Comparison of ENCODE assay signal across 27 mouse cellular contexts in the genomic region with DNA sequence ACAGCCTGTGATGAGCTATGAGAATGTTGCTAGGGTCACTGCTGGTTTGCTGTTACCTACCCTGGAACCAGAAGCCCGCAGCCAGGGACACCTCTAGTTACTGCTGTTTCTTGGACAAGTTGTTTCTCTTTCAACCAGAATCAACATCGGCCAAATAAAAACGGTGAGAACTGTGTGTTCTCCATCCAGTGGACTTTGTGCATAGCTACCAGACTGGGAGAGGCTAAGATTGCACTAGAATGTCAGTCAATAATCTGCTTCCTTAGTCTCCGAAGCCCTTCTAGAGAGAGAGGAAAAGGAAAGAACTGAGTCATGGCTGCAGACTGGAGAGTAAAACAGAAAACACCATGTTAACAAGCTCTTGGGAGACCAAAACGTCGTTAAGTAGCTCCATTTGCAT.
A peak's percentile ranks its signal among the peaks of the same experiment; 100 is the strongest.
DNase-seq lines count a peak whose midpoint lies in the region; ATAC-seq and TF ChIP-seq lines count a peak whose summit lies in the region.
"Had no signal": no experiment of that assay in that cellular context is flagged by ENCODE, and none has a peak within 500 bp of the region (broad histone marks: within the 10 kb centered on the region; RNA-seq: fewer than 3 reads in every experiment).

No protein-coding gene starts in this region.

- H3K27me3 ChIP-seq in liver, adult 2 months (ENCODE audit: control insufficient read depth, insufficient read depth, low read length), result no peaks in the 10 kb centered on the region
- H3K27me3 ChIP-seq in liver, postnatal 0 days (ENCODE audit: insufficient read depth, low read length), result no peaks in the 10 kb centered on the region
- no peaks in the 10 kb centered on the region for H3K27me3 ChIP-seq in intestine, embryonic 15.5 days (replicated peaks)
- no peaks in the 10 kb centered on the region for H3K27me3 ChIP-seq in intestine, postnatal 0 days (replicated peaks; ENCODE audit: control insufficient read depth, insufficient read depth, low read length)
- no peaks in the 10 kb centered on the region for H3K27me3 ChIP-seq in stomach, postnatal 0 days (ENCODE audit: control insufficient read depth, insufficient read depth, low read length)
- H3K27me3 ChIP-seq: CH12.LX; forebrain, embryonic 13.5 days; heart, embryonic 12.5 days; heart, embryonic 15.5 days; hindbrain, embryonic 15.5 days; Patski had no signal

- no peak overlapping the region for H3K4me3 ChIP-seq in liver, adult 2 months (ENCODE audit: insufficient read depth, low read depth, low read length)
- no peak overlapping the region for H3K4me3 ChIP-seq in liver, postnatal 0 days (ENCODE audit: low read depth, low read length)
- no peak overlapping the region for H3K4me3 ChIP-seq in intestine, embryonic 15.5 days (replicated peaks)
- no peak overlapping the region for H3K4me3 ChIP-seq in intestine, postnatal 0 days (ENCODE audit: low read depth, low read length)
- H3K4me3 ChIP-seq in stomach, postnatal 0 days (ENCODE audit: low read depth, low read length), result no peak overlapping the region
- H3K4me3 ChIP-seq: forebrain, embryonic 10.5 days; forebrain, embryonic 13.5 days; gastrocnemius, adult 2 months; heart, embryonic 12.5 days; heart, embryonic 15.5 days; hindbrain, embryonic 15.5 days had no signal

- DNase-seq in liver, adult 2 months (ENCODE audit: extremely low read depth, low read depth, low spot score), result peak; percentile 89
- no peak for DNase-seq in liver, postnatal 0 days
- no peak for DNase-seq in stomach, postnatal 0 days (ENCODE audit: low spot score)
- DNase-seq in frontal cortex, postnatal 10 days (ENCODE audit: low spot score in 2 of 2), result no peak
- DNase-seq in ovary, postnatal 14 days (ENCODE audit: low spot score), result no peak
- DNase-seq: adrenal gland, postnatal 10 days; adrenal gland, postnatal 36 days; B cell, adult 2 months; cerebellum, adult 18-20 months; cerebellum, adult 9-10 months; cerebellum, postnatal 14 days; gastrocnemius, adult 2 months; gastrocnemius, postnatal 14 days; heart, adult 18-20 months; heart, postnatal 10 days; heart, postnatal 36 days had no signal

- 48% methylated on average over 6 of the region's 6 CpGs for WGBS in liver, adult 2 months
- WGBS in liver, postnatal 0 days (ENCODE audit: insufficient replicate concordance), result 57% methylated on average over 6 of the region's 6 CpGs
- WGBS in intestine, embryonic 15.5 days, result 84% methylated on average over 6 of the region's 6 CpGs
- WGBS in intestine, postnatal 0 days, result 56% methylated on average over 6 of the region's 6 CpGs
- 84% methylated on average over 6 of the region's 6 CpGs for WGBS in stomach, postnatal 0 days

- peak overlapping the region; percentile 90 for H3K27ac ChIP-seq in liver, adult 2 months (replicated peaks; ENCODE audit: insufficient read depth, low read depth, low read length)
- no peak overlapping the region for H3K27ac ChIP-seq in liver, postnatal 0 days (ENCODE audit: low read depth)
- no peak overlapping the region for H3K27ac ChIP-seq in intestine, embryonic 15.5 days
- H3K27ac ChIP-seq in intestine, postnatal 0 days (ENCODE audit: low read depth, low read length), result peak overlapping the region; percentile 74
- no peak overlapping the region for H3K27ac ChIP-seq in stomach, postnatal 0 days (replicated peaks)
- H3K27ac ChIP-seq: forebrain, embryonic 10.5 days; forebrain, embryonic 13.5 days; gastrocnemius, adult 2 months; heart, embryonic 15.5 days; hindbrain, embryonic 15.5 days had no signal

- no peak for TF ChIP-seq POLR2A in liver, adult 2 months (IDR thresholded peaks at IDR 0.05; ENCODE audit: extremely low read depth, insufficient read depth, low read length)

- TF ChIP-seq EP300 in liver, postnatal 0 days (IDR thresholded peaks at IDR 0.05; ENCODE audit: low read depth), result no peak
- TF ChIP-seq EP300 in stomach, postnatal 0 days (optimal IDR thresholded peaks at IDR 0.05), result no peak

- H3K36me3 ChIP-seq in liver, adult 2 months (ENCODE audit: control insufficient read depth, insufficient read depth, low read length), result no peaks in the 10 kb centered on the region
- no peaks in the 10 kb centered on the region for H3K36me3 ChIP-seq in liver, postnatal 0 days (replicated peaks; ENCODE audit: insufficient read depth, low read length)
- no peaks in the 10 kb centered on the region for H3K36me3 ChIP-seq in intestine, embryonic 15.5 days
- no peaks in the 10 kb centered on the region for H3K36me3 ChIP-seq in intestine, postnatal 0 days (ENCODE audit: control insufficient read depth, insufficient read depth)
- H3K36me3 ChIP-seq in stomach, postnatal 0 days (ENCODE audit: control insufficient read depth, insufficient read depth, low read length), result no peaks in the 10 kb centered on the region
- H3K36me3 ChIP-seq: forebrain, embryonic 10.5 days; G1E; heart, embryonic 12.5 days; heart, embryonic 15.5 days; hindbrain, embryonic 15.5 days had no signal

- TF ChIP-seq CTCF in liver, adult 2 months (IDR thresholded peaks at IDR 0.05; ENCODE audit: low read depth, low read length), result no peak
- TF ChIP-seq CTCF in liver, postnatal 0 days (IDR thresholded peaks at IDR 0.05; ENCODE audit: low read depth), result no peak
- TF ChIP-seq CTCF in intestine, postnatal 0 days (IDR thresholded peaks at IDR 0.05; ENCODE audit: low read depth), result no peak
- TF ChIP-seq CTCF in stomach, postnatal 0 days (IDR thresholded peaks at IDR 0.05; ENCODE audit: low read depth), result no peak

- no peaks in the 10 kb centered on the region for H3K9me3 ChIP-seq in liver, postnatal 0 days (ENCODE audit: low read length)
- no peaks in the 10 kb centered on the region for H3K9me3 ChIP-seq in intestine, embryonic 15.5 days
- H3K9me3 ChIP-seq in intestine, postnatal 0 days (ENCODE audit: control insufficient read depth), result no peaks in the 10 kb centered on the region
- H3K9me3 ChIP-seq in stomach, postnatal 0 days (ENCODE audit: control insufficient read depth, low read length), result no peaks in the 10 kb centered on the region
- H3K9me3 ChIP-seq: forebrain, embryonic 10.5 days; forebrain, embryonic 13.5 days; heart, embryonic 12.5 days; heart, embryonic 15.5 days; hindbrain, embryonic 15.5 days had no signal

- H3K79me2 ChIP-seq in liver, adult 2 months (ENCODE audit: control insufficient read depth, insufficient read depth, low read length), result no peaks in the 10 kb centered on the region

- 0 out of 2 replicates have a peak overlapping the region, but pooled peaks have one; percentile 44 for H3K9ac ChIP-seq in liver, adult 2 months (ENCODE audit: low read depth, low read length)
- no peak overlapping the region for H3K9ac ChIP-seq in liver, postnatal 0 days (replicated peaks)
- H3K9ac ChIP-seq in intestine, embryonic 15.5 days, result no peak overlapping the region
- no peak overlapping the region for H3K9ac ChIP-seq in intestine, postnatal 0 days (ENCODE audit: low read depth, low read length)
- H3K9ac ChIP-seq in stomach, postnatal 0 days (ENCODE audit: low read length), result no peak overlapping the region
- H3K9ac ChIP-seq: forebrain, embryonic 13.5 days; heart, embryonic 12.5 days; heart, embryonic 15.5 days; hindbrain, embryonic 15.5 days had no signal

- H3K4me2 ChIP-seq in liver, postnatal 0 days (ENCODE audit: low read depth, low read length), result no peak overlapping the region
- no peak overlapping the region for H3K4me2 ChIP-seq in intestine, embryonic 15.5 days (replicated peaks)
- no peak overlapping the region; the same call in 1 of the 2 replicates for H3K4me2 ChIP-seq in intestine, postnatal 0 days (replicated peaks; ENCODE audit: low read depth)
- H3K4me2 ChIP-seq in stomach, postnatal 0 days (replicated peaks; ENCODE audit: low read depth), result no peak overlapping the region
- H3K4me2 ChIP-seq: forebrain, embryonic 13.5 days; heart, embryonic 12.5 days; heart, embryonic 15.5 days; hindbrain, embryonic 15.5 days had no signal

- H3K4me1 ChIP-seq in liver, adult 2 months (ENCODE audit: control insufficient read depth, insufficient read depth, low read length), result peaks cover 17% of the 10 kb centered on the region
- H3K4me1 ChIP-seq in liver, postnatal 0 days (ENCODE audit: insufficient read depth), result peaks cover 17% of the 10 kb centered on the region; the same call in 1 of the 2 replicates
- peaks cover 4% of the 10 kb centered on the region for H3K4me1 ChIP-seq in intestine, embryonic 15.5 days (replicated peaks)
- peaks cover 18% of the 10 kb centered on the region; the same call in 1 of the 2 replicates for H3K4me1 ChIP-seq in intestine, postnatal 0 days (replicated peaks; ENCODE audit: control insufficient read depth, insufficient read depth, low read length)
- no peaks in the 10 kb centered on the region for H3K4me1 ChIP-seq in stomach, postnatal 0 days (replicated peaks; ENCODE audit: control insufficient read depth, insufficient read depth)
- H3K4me1 ChIP-seq: heart, embryonic 15.5 days had no signal

- ATAC-seq in liver, postnatal 0 days, result no peak
- peak; percentile 58 for ATAC-seq in intestine, embryonic 15.5 days
- ATAC-seq in intestine, postnatal 0 days, result peak; percentile 83
- ATAC-seq in stomach, postnatal 0 days (ENCODE audit: low FRiP score, low TSS enrichment), result peak; percentile 56; the same call in 1 of the 2 replicates
- ATAC-seq: forebrain, embryonic 13.5 days; forebrain, embryonic 16.5 days; Patski had no signal

Comparison
In these comparisons a context has a peak if more than half of its experiments do, and no peak if none do; other contexts are left out.
1. H3K27ac ChIP-seq: peak in liver, adult 2 months (single experiment) and intestine, postnatal 0 days (single experiment); none in liver, postnatal 0 days (single experiment), intestine, embryonic 15.5 days (single experiment) and stomach, postnatal 0 days (single experiment).